Mouse (Mus musculus) liver, adult 2 months (tissue): Measurements from ENCODE around the gene Nek8.

Experiments used
- CTCF ChIP-seq: fragments of 200-500 bp; IDR thresholded peaks from 2 replicates; pipeline ENCODE4 v1.5.1; 2011; ENCODE audit warnings: low read depth, low read length, control low read depth
- POLR2A ChIP-seq: fragments of 200-500 bp; IDR thresholded peaks from 2 replicates; pipeline ENCODE4 v1.6.1; 2011; ENCODE audit warnings: low read length, control low read depth; ENCODE audit not compliant: insufficient read depth; ENCODE audit errors: extremely low read depth

GRCm38 (mm10) chr11:78165761-78166109 is 10.7 kb downstream of the Nek8 start:
- TF ChIP-seq POLR2A (no peak), CTCF (no peak)
